Mouse (Mus musculus): ENCODE measurements at regions not wholly inside any gene's neighbourhood (a gene's known extent, or its start where the extent isn't known, plus 50 kb on each side); places are given as distances from the start of the nearest gene placed in this dataset.

DNA sequence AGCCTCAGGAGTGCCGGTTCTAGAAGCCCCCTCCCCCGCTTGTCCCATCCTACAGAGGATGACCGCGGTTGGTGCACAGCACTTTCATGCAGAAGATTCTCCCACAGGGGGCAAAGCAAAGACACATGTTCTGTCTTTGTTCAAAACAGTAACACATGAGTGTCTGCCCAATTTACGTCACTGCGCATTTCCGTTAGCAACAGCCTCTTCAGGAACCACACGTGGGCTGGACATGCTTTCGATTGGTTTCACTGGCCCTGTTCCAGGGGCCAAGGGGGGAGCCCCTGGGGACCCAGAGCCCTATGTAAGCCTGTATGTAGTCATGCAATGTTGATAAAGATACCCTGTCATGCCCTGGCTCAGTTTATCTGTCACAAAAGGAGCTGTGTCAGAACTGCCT is 116.2 kb upstream of the Twist2 start:
- WGBS = 37% methylated on average over 9 of the region's 9 CpGs
- no peak for ATAC-seq (ENCODE audit: low FRiP score, low read depth)
- no peak overlapping the region for H3K9ac ChIP-seq
- no peaks in the 10 kb centered on the region for H3K36me3 ChIP-seq
- H3K27me3 ChIP-seq = no peaks in the 10 kb centered on the region
- no peak overlapping the region for H3K4me3 ChIP-seq
- H3K4me2 ChIP-seq (replicated peaks) = 0 out of 2 replicates have a peak overlapping the region, but pooled peaks have one; percentile 3
- peaks cover 18% of the 10 kb centered on the region for H3K4me1 ChIP-seq
- H3K27ac ChIP-seq = peak overlapping the region; percentile 39; the same call in 1 of the 2 replicates
- peaks cover 3% of the 10 kb centered on the region; the same call in 1 of the 2 replicates for H3K9me3 ChIP-seq

- no peak overlapping the region for H3K4me3 ChIP-seq
- 24% methylated on average over 6 of the region's 6 CpGs for WGBS
- peaks cover 18% of the 10 kb centered on the region for H3K4me1 ChIP-seq
- H3K36me3 ChIP-seq = no peaks in the 10 kb centered on the region
- ATAC-seq (ENCODE audit: low FRiP score, low read depth) = no peak
- H3K27me3 ChIP-seq = no peaks in the 10 kb centered on the region
- no peak overlapping the region for H3K4me2 ChIP-seq (replicated peaks)
- H3K27ac ChIP-seq = peak overlapping the region; percentile 66; the same call in 1 of the 2 replicates
- peaks cover 3% of the 10 kb centered on the region; the same call in 1 of the 2 replicates for H3K9me3 ChIP-seq
- no peak overlapping the region for H3K9ac ChIP-seq
Observed at GRCm38 (mm10) chr1:91685789-91686188, 115.5 kb upstream of the Twist2 start.

DNA sequence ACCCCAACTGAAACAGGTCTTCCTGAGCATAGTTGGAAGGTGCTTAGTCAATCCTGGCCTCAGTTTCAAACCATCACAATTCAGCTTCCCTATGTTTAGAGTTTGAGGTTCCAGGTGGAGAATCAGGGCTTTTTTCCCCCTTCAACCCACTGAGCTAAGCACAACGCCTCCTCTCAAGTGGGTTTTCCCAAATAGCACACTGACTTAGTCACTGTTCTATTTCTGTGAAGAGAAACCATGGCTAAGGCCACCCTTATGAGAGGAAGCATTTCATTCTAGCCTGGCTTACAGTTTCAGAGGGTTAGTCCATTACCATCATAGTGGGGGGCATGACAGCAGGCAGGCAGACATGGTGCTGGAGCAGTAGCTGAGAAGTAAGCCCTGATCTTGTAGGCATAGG is 109.7 kb upstream of the Twist2 start:
- 87% methylated on average over 1 of the region's 1 CpGs for WGBS
- Histone ChIP-seq H3K27ac (no peak overlapping the region), H3K4me3 (no peak overlapping the region), H3K9me3 (0 out of 2 replicates have a peak, but pooled peaks cover 7% of the 10 kb centered on the region), H3K27me3 (no peaks in the 10 kb centered on the region), H3K36me3 (no peaks in the 10 kb centered on the region), H3K4me2 (replicated peaks) (no peak overlapping the region), H3K9ac (no peak overlapping the region), H3K4me1 (no peaks in the 10 kb centered on the region; the same call in 1 of the 2 replicates)
- no peak for ATAC-seq (ENCODE audit: low FRiP score, low read depth)

GRCm38 (mm10) chr1:91692709-91693460 is 108.4 kb upstream of the Twist2 start:
- H3K4me2 ChIP-seq (replicated peaks) = no peak overlapping the region
- no peak overlapping the region for H3K9ac ChIP-seq
- WGBS = 73% methylated on average over 9 of the region's 9 CpGs
- no peaks in the 10 kb centered on the region for H3K27me3 ChIP-seq
- no peak overlapping the region for H3K4me3 ChIP-seq
- no peaks in the 10 kb centered on the region; the same call in 1 of the 2 replicates for H3K4me1 ChIP-seq
- no peak for ATAC-seq (ENCODE audit: low FRiP score, low read depth)
- no peak overlapping the region for H3K27ac ChIP-seq
- H3K36me3 ChIP-seq = no peaks in the 10 kb centered on the region
- H3K9me3 ChIP-seq = 0 out of 2 replicates have a peak, but pooled peaks cover 7% of the 10 kb centered on the region

- no peak for ATAC-seq (ENCODE audit: low FRiP score, low read depth)
Observed at GRCm38 (mm10) chr1:91697053-91697452, 104.2 kb upstream of the Twist2 start.

DNA sequence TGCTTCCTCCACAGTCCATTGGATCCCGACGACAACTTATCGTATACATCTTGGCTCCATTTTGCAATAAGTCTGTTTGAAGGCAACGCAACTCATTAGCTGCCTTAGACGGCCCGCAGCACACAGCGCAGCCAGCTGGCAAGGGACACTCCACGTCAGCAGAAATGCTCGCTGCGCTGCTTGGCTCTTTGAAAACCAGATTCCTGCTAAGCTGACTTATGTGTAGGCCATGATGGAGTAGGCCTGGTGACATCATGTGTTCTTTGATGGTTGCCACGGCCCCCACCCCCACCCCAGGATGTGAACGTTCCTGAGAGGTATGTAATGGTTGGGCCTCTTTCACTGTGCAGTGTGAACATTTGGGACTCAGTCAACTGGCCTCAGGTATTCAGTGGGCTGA is 99.8 kb upstream of the Twist2 start:
- Histone ChIP-seq H3K27ac (no peak overlapping the region), H3K36me3 (no peaks in the 10 kb centered on the region), H3K27me3 (no peaks in the 10 kb centered on the region), H3K9ac (no peak overlapping the region), H3K4me2 (replicated peaks) (no peak overlapping the region), H3K4me3 (no peak overlapping the region), H3K4me1 (no peaks in the 10 kb centered on the region; the same call in 1 of the 2 replicates), H3K9me3 (no peaks in the 10 kb centered on the region)
- ATAC-seq (ENCODE audit: low FRiP score, low read depth) = no peak
- WGBS = 71% methylated on average over 12 of the region's 12 CpGs

More at GRCm38 (mm10) chr1:91697053-91697452, 104.2 kb upstream of the Twist2 start:
- H3K36me3 ChIP-seq = no peaks in the 10 kb centered on the region
- no peak overlapping the region for H3K4me3 ChIP-seq
- H3K27me3 ChIP-seq = no peaks in the 10 kb centered on the region
- H3K9me3 ChIP-seq = 0 out of 2 replicates have a peak, but pooled peaks cover 2% of the 10 kb centered on the region
- no peak overlapping the region for H3K27ac ChIP-seq
- no peak overlapping the region for H3K4me2 ChIP-seq (replicated peaks)
- no peak overlapping the region for H3K9ac ChIP-seq
- no peaks in the 10 kb centered on the region; the same call in 1 of the 2 replicates for H3K4me1 ChIP-seq
- 36% methylated on average over 8 of the region's 8 CpGs for WGBS

GRCm38 (mm10) chr1:91702021-91702420 is 99.2 kb upstream of the Twist2 start:
- WGBS = 86% methylated on average over 6 of the region's 6 CpGs

GRCm38 (mm10) chr1:91702737-91703136 is 98.5 kb upstream of the Twist2 start:
- peaks cover under 1% of the 10 kb centered on the region; the same call in 1 of the 2 replicates for H3K4me1 ChIP-seq
- no peak overlapping the region for H3K4me2 ChIP-seq (replicated peaks)
- ATAC-seq (ENCODE audit: low FRiP score, low read depth) = no peak
- no peak overlapping the region for H3K4me3 ChIP-seq
- no peak overlapping the region for H3K9ac ChIP-seq
- H3K27me3 ChIP-seq = no peaks in the 10 kb centered on the region
- H3K27ac ChIP-seq = no peak overlapping the region
- H3K36me3 ChIP-seq = no peaks in the 10 kb centered on the region
- H3K9me3 ChIP-seq = no peaks in the 10 kb centered on the region

More at GRCm38 (mm10) chr1:91702021-91702420, 99.2 kb upstream of the Twist2 start:
- no peaks in the 10 kb centered on the region; the same call in 1 of the 2 replicates for H3K4me1 ChIP-seq
- no peaks in the 10 kb centered on the region for H3K36me3 ChIP-seq
- no peaks in the 10 kb centered on the region for H3K9me3 ChIP-seq
- no peak for ATAC-seq (ENCODE audit: low FRiP score, low read depth)
- H3K27me3 ChIP-seq = no peaks in the 10 kb centered on the region
- no peak overlapping the region for H3K27ac ChIP-seq
- no peak overlapping the region for H3K4me2 ChIP-seq (replicated peaks)
- no peak overlapping the region for H3K9ac ChIP-seq
- no peak overlapping the region for H3K4me3 ChIP-seq

- H3K9ac ChIP-seq = no peak overlapping the region
- H3K27ac ChIP-seq = no peak overlapping the region
- peaks cover 25% of the 10 kb centered on the region for H3K4me1 ChIP-seq
- no peaks in the 10 kb centered on the region for H3K27me3 ChIP-seq
- no peaks in the 10 kb centered on the region for H3K9me3 ChIP-seq
- no peak overlapping the region for H3K4me3 ChIP-seq
- ATAC-seq (ENCODE audit: low FRiP score, low read depth) = no peak
- no peak overlapping the region for H3K4me2 ChIP-seq (replicated peaks)
- 83% methylated on average over 9 of the region's 9 CpGs for WGBS
- H3K36me3 ChIP-seq = no peaks in the 10 kb centered on the region
Observed at GRCm38 (mm10) chr1:91705451-91705850, 95.8 kb upstream of the Twist2 start.

- no peaks in the 10 kb centered on the region for H3K27me3 ChIP-seq
- H3K4me1 ChIP-seq = peaks cover 28% of the 10 kb centered on the region
- WGBS = 30% methylated on average over 7 of the region's 7 CpGs
- H3K4me2 ChIP-seq (replicated peaks) = 0 out of 2 replicates have a peak overlapping the region, but pooled peaks have one; percentile 9
- H3K27ac ChIP-seq = peak overlapping the region; percentile 67; the same call in 1 of the 2 replicates
- H3K36me3 ChIP-seq = no peaks in the 10 kb centered on the region
- peak; percentile 66 for ATAC-seq (ENCODE audit: low FRiP score, low read depth)
- H3K4me3 ChIP-seq = no peak overlapping the region
- H3K9ac ChIP-seq = no peak overlapping the region
- H3K9me3 ChIP-seq = no peaks in the 10 kb centered on the region
Observed at GRCm38 (mm10) chr1:91708550-91709243, 92.6 kb upstream of the Twist2 start.

DNA sequence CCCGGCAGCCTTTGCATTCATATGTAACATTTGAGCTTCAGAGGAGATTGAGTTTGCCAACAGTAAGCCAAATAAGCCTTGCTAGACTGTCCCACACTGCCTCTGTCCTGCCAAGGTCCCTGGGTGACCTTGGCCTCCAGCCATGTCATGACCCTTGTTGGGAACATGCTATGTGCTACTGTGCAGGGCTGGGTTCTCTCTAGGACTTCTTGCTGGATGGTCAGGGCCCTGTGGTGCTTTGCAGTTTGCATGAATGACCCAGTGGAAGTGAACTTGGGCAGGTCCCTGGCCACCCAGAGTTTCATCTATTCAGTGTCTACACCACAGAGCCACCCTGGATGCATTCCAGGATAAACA is 92.0 kb upstream of the Twist2 start:
- H3K9me3 ChIP-seq = no peaks in the 10 kb centered on the region
- H3K36me3 ChIP-seq = no peaks in the 10 kb centered on the region
- no peak overlapping the region for H3K4me2 ChIP-seq (replicated peaks)
- peak overlapping the region; percentile 67; the same call in 1 of the 2 replicates for H3K27ac ChIP-seq
- H3K4me3 ChIP-seq = no peak overlapping the region
- WGBS = 55% methylated on average over 1 of the region's 1 CpGs
- no peak for ATAC-seq (ENCODE audit: low FRiP score, low read depth)
- H3K4me1 ChIP-seq = peaks cover 31% of the 10 kb centered on the region
- no peak overlapping the region for H3K9ac ChIP-seq
- H3K27me3 ChIP-seq = no peaks in the 10 kb centered on the region

GRCm38 (mm10) chr1:91713131-91713530 is 88.1 kb upstream of the Twist2 start:
- ATAC-seq (ENCODE audit: low FRiP score, low read depth) = no peak
- peaks cover 43% of the 10 kb centered on the region for H3K4me1 ChIP-seq
- WGBS = 83% methylated on average over 11 of the region's 11 CpGs
- H3K9ac ChIP-seq = no peak overlapping the region
- 0 out of 2 replicates have a peak, but pooled peaks cover 2% of the 10 kb centered on the region for H3K27me3 ChIP-seq
- H3K27ac ChIP-seq = no peak overlapping the region
- H3K4me3 ChIP-seq = no peak overlapping the region
- no peaks in the 10 kb centered on the region for H3K36me3 ChIP-seq
- no peak overlapping the region for H3K4me2 ChIP-seq (replicated peaks)
- H3K9me3 ChIP-seq = no peaks in the 10 kb centered on the region

Data from limb, embryonic 13.5 days (tissue).